Mouse (Mus musculus): ENCODE results near the gene Scgb1b12. TPM values are rescaled to one million over a fixed set of nuclear protein-coding genes. Genes with fewer than 3 reads are reported as not detected.
"Not testable (repeated sequence)": the region's sequence is repeated elsewhere in the genome, so short reads cannot be mapped to it uniquely, and the experiment has no call there.

Gene Scgb1b12
- total RNA-seq (2021) = not detected
- long read RNA-seq, experiment 1 = 0 reads
- long read RNA-seq, experiment 2 = 0 reads

- not testable (repeated sequence) for DNase-seq (ENCODE audit: low spot score in 2 of 2)
Observed at GRCm38 (mm10) chr7:32333882-32334281, at the start of gene Scgb1b12. Gene Scgb1b12, plus strand, starts transcription at chr7:32334182.

GRCm38 (mm10) chr7:32327145-32327544, 6.8 kb upstream of the Scgb1b12 start, which contains the start of gene Scgb2b12:
Gene Scgb2b12, minus strand, starts transcription at chr7:32327245.
- not testable (repeated sequence) for DNase-seq (ENCODE audit: low spot score in 2 of 2)

Other genes with a start within 250 kb of the Scgb1b12 start
- not detected for gene Scgb1b10, start 233.3 kb upstream of the Scgb1b12 start, total RNA-seq (2021)
- not detected for gene Scgb2b11, start 123.0 kb upstream of the Scgb1b12 start, total RNA-seq (2021)
- gene Scgb1b11, start 111.3 kb upstream of the Scgb1b12 start, total RNA-seq (2021) = not detected
- not detected for gene Scgb2b12, start 6.9 kb upstream of the Scgb1b12 start, total RNA-seq (2021)
- gene Scgb1b29, start 107.4 kb downstream of the Scgb1b12 start, total RNA-seq (2021) = not detected